ENCODE assay signal across 19 mouse cellular contexts in genomic region chr10:114797664-114798063, GRCm38 (mm10). TPM values are rescaled to one million over a fixed set of nuclear protein-coding genes. Genes with fewer than 3 reads are reported as not detected.
"Had no signal": no experiment of that assay in that cellular context is flagged by ENCODE, and none has a peak within 500 bp of the region (broad histone marks: within the 10 kb centered on the region; RNA-seq: fewer than 3 reads in every experiment).

No protein-coding gene starts in this region.

- H3K9me3 ChIP-seq: midbrain, embryonic 10.5 days had no signal

- H3K4me2 ChIP-seq: lung, embryonic 14.5 days had no signal

- H3K27ac ChIP-seq: liver, embryonic 14.5 days; midbrain, embryonic 10.5 days had no signal

- H3K9ac ChIP-seq: liver, embryonic 14.5 days; lung, embryonic 14.5 days had no signal

- H3K4me3 ChIP-seq: midbrain, embryonic 10.5 days; myocyte had no signal

- H3K36me3 ChIP-seq: midbrain, embryonic 10.5 days had no signal

- DNase-seq: lung, adult 18-20 months; lung, embryonic 14.5 days; lung, postnatal 10 days; lung, postnatal 4 days; midbrain, embryonic 14.5 days; retina, postnatal 1 day; right cerebral cortex, adult 18-20 months; right cerebral cortex, postnatal 25 days; right cerebral cortex, postnatal 4 days; spleen, adult 18-20 months; thymus, adult 18-20 months; thymus, postnatal 14 days; thymus, postnatal 36 days had no signal

RNA-seq across cellular contexts. Expression of gene Trhde, which starts 4.4 kb away (rescaled TPM):
- total RNA-seq: megakaryocyte, adult 5-6 weeks; megakaryocyte-erythroid progenitor cell, adult 5-6 weeks had no signal
- polyA plus RNA-seq: liver, embryonic 16.5 days had no signal
